Mouse (Mus musculus) adrenal gland, postnatal 36 days (tissue): ENCODE results near the gene Cass4. TPM values are rescaled to one million over a fixed set of nuclear protein-coding genes. Genes with fewer than 3 reads are reported as not detected.

Source experiments
- DNase-seq, 2 experiments: peaks; one replicate each; pipeline ENCODE4 v3.0.0; 2021; ENCODE audit warnings: mixed read lengths in 1 of 2
- total RNA-seq, 2 experiments: library from RNA; stranded (reverse); gene quantifications; 2 replicates each; pipeline ENCODE4 v1.2.3; 2021

The Cass4 gene
- total RNA-seq, 2 experiments from 2014 or later, result 0.13 to 0.43 TPM

- no peak for DNase-seq
Observed at GRCm38 (mm10) chr2:172481654-172482385, 88.2 kb downstream of the Cass4 start.

Other genes with a start within 250 kb of the Cass4 start
- not detected for gene Mc3r, start 145.3 kb upstream of the Cass4 start, total RNA-seq
- gene Fam210b, start 48.2 kb upstream of the Cass4 start, total RNA-seq, result 10 to 100 TPM; 26.8 to 34.2 TPM
- gene Aurka, start 23.3 kb upstream of the Cass4 start, total RNA-seq, result 1 to 10 TPM; 3.4 to 4.2 TPM
- gene Cstf1, start 23.1 kb upstream of the Cass4 start, total RNA-seq, result 10 to 100 TPM; 32.4 to 35.2 TPM
- 10 to 100 TPM; 76.2 to 86.3 TPM for gene Rtf2, start 46.8 kb downstream of the Cass4 start, total RNA-seq
- not detected for gene Gcnt7, start 64.8 kb downstream of the Cass4 start, total RNA-seq
- not detected for gene Fam209, start 78.7 kb downstream of the Cass4 start, total RNA-seq
- gene Tfap2c, start 155.8 kb downstream of the Cass4 start, total RNA-seq, result not detected